Mouse (Mus musculus) bone marrow macrophage, adult 2 months (primary cell): Measurements from ENCODE around the gene Tbcd.

Experiments
- CTCF ChIP-seq: IDR thresholded peaks from 2 replicates; pipeline ENCODE4 v1.5.1; 2012; ENCODE audit warnings: low read depth, mild to moderate bottlenecking, low read length, moderate library complexity
- POLR2A ChIP-seq: IDR thresholded peaks from 2 replicates; pipeline ENCODE4 v1.6.1; 2012; ENCODE audit warnings: mild to moderate bottlenecking, low read depth, low read length, borderline replicate concordance

- no peak for TF ChIP-seq CTCF
- TF ChIP-seq POLR2A, result no peak
Observed at GRCm38 (mm10) chr11:121629529-121629928, 177.8 kb downstream of the Tbcd start.
